Mouse (Mus musculus) small intestine, adult 2 months (tissue): ENCODE measurements around the gene Tuba1a.

ENCODE experiments used
- CTCF ChIP-seq: fragments of 200-500 bp; IDR thresholded peaks from 2 replicates; pipeline ENCODE4 v1.5.1; 2012; ENCODE audit warnings: low read depth, mild to moderate bottlenecking, control low read depth, inconsistent platforms, low read length, moderate library complexity, mixed read lengths; ENCODE audit not compliant: insufficient replicate concordance, insufficient read length; ENCODE audit errors: extremely low read depth
- POLR2A ChIP-seq: fragments of 200-500 bp; IDR thresholded peaks from 2 replicates; pipeline ENCODE4 v1.6.1; 2012; ENCODE audit warnings: low read depth, mild to moderate bottlenecking, control low read depth, inconsistent platforms, low read length, moderate library complexity

DNA sequence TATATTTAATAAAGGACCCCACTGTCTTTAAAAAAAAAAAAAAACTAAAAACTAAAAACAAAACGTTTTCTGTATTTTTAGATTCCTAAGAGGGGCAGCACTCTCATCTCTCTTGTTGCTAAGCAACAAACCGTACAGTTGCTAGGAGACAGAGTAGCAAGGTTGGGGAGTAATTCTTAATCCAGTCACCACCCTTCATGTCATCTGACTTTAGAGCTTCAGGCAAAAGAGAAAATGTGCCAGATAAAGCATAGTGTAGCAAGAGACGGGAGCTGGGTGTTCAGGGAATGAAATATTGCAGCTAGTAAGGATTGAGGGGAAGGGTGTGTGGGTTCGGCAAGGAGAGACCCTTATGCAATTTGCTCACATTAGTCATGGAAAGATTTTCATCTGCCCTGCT, 17.6 kb upstream of the Tuba1a start:
- TF ChIP-seq CTCF (no peak), POLR2A (no peak)
